Mouse (Mus musculus) intestine, embryonic 16.5 days (tissue): Measurements from ENCODE around the gene Camkk2. TPM values are rescaled to one million over a fixed set of nuclear protein-coding genes. Genes with fewer than 3 reads are reported as not detected.
A peak's percentile ranks its signal among the peaks of the same experiment; 100 is the strongest.

ENCODE experiments used
- ATAC-seq: fragments of 200-750 bp; cut with Nextera tagmentation; 2 replicates; pipeline ENCODE4 v1.8.0; 2017; ENCODE audit warnings: moderate TSS enrichment, moderate library complexity
- H3K27ac ChIP-seq: fragments of 300-500 bp; sonication (generic); 2 replicates; pipeline ENCODE4 v1.5.1; 2014; ENCODE audit warnings: mild to moderate bottlenecking, low read length
- H3K27me3 ChIP-seq: fragments of 300-500 bp; sonication (generic); replicated peaks from 2 replicates; pipeline ENCODE4 v1.6.1; 2014; ENCODE audit warnings: low read length, control low read depth, mixed read lengths; ENCODE audit not compliant: control insufficient read depth, insufficient read depth
- H3K36me3 ChIP-seq: fragments of 300-500 bp; sonication (generic); 2 replicates; pipeline ENCODE4 v1.6.1; 2014; ENCODE audit warnings: low read length, control low read depth; ENCODE audit not compliant: control insufficient read depth, insufficient read depth
- H3K4me1 ChIP-seq: fragments of 300-500 bp; sonication (generic); 2 replicates; pipeline ENCODE4 v1.6.1; 2014; ENCODE audit warnings: low read length, control low read depth, mixed read lengths; ENCODE audit not compliant: control insufficient read depth, insufficient read depth
- H3K4me2 ChIP-seq: fragments of 300-500 bp; sonication (generic); 2 replicates; pipeline ENCODE4 v1.6.1; 2014; ENCODE audit warnings: low read depth, low read length, control low read depth
- H3K4me3 ChIP-seq: fragments of 300-500 bp; sonication (generic); 2 replicates; pipeline ENCODE4 v1.5.1; 2014; ENCODE audit warnings: mild to moderate bottlenecking, low read length
- H3K9ac ChIP-seq: fragments of 300-500 bp; sonication (generic); 2 replicates; pipeline ENCODE4 v1.6.1; 2014; ENCODE audit warnings: low read depth, low read length
- H3K9me3 ChIP-seq: fragments of 300-500 bp; sonication (generic); 2 replicates; pipeline ENCODE4 v1.6.1; 2016; ENCODE audit warnings: low read length, control low read depth; ENCODE audit not compliant: control insufficient read depth
- WGBS: fragments of 180-500 bp; shearing (Covaris S2); extraction: QIAGEN DNeasy Blood & Tissue Kit; methylation state at CpG from one replicate; pipeline ENCODE4 v1.1.7; 2014; 5-methylcytosine and 5-hydroxymethylcytosine counted together
- polyA plus RNA-seq: library from polyadenylated mRNA; unstranded; fragments of >200 nt; fragmentation: Nextera tagmentation; extraction: Ambion mirVana; gene quantifications from 2 replicates; pipeline ENCODE4 v1.2.1, GENCODE M21; 2015

Gene Camkk2
- 15.0 and 17.1 TPM in 2 replicates for polyA plus RNA-seq

- peak; percentile 82 for ATAC-seq
- no peaks in the 10 kb centered on the region for H3K9me3 ChIP-seq
- H3K27ac ChIP-seq, result peak within 1 kb of the TSS; percentile 57
- no peaks in the 10 kb centered on the region for H3K36me3 ChIP-seq
- H3K4me2 ChIP-seq, result peak within 1 kb of the TSS; percentile 93
- no peaks in the 10 kb centered on the region for H3K27me3 ChIP-seq
- WGBS, result 1% methylated on average over 62 of the region's 63 CpGs
- H3K4me3 ChIP-seq, result peak within 1 kb of the TSS; percentile 85
- peaks cover 10% of the 10 kb centered on the region; the same call in 1 of the 2 replicates for H3K4me1 ChIP-seq
- H3K9ac ChIP-seq, result peak within 1 kb of the TSS; percentile 89
Measured at GRCm38 (mm10) chr5:122779277-122779834, at the start of gene Camkk2. Gene Camkk2, minus strand, starts transcription at chr5:122779409.

- Histone ChIP-seq H3K9me3 (no peaks in the 10 kb centered on the region), H3K4me1 (peaks cover 2% of the 10 kb centered on the region), H3K4me3 (no peak overlapping the region), H3K4me2 (no peak overlapping the region), H3K27ac (no peak overlapping the region), H3K9ac (no peak overlapping the region), H3K36me3 (no peaks in the 10 kb centered on the region), H3K27me3 (no peaks in the 10 kb centered on the region)
- no peak for ATAC-seq
- 80% methylated on average over 8 of the region's 8 CpGs for WGBS
Measured at GRCm38 (mm10) chr5:122825099-122825498, 45.9 kb upstream of the Camkk2 start.

GRCm38 (mm10) chr5:122824450-122824849, 45.2 kb upstream of the Camkk2 start:
- H3K9ac ChIP-seq, result no peak overlapping the region
- no peaks in the 10 kb centered on the region for H3K36me3 ChIP-seq
- ATAC-seq, result no peak
- no peak overlapping the region for H3K27ac ChIP-seq
- H3K4me1 ChIP-seq, result peaks cover 7% of the 10 kb centered on the region
- H3K27me3 ChIP-seq, result no peaks in the 10 kb centered on the region
- no peak overlapping the region for H3K4me3 ChIP-seq
- WGBS, result 72% methylated on average over 6 of the region's 6 CpGs
- H3K4me2 ChIP-seq, result no peak overlapping the region
- no peaks in the 10 kb centered on the region for H3K9me3 ChIP-seq

- no peaks in the 10 kb centered on the region for H3K9me3 ChIP-seq
- H3K27me3 ChIP-seq, result no peaks in the 10 kb centered on the region
- H3K36me3 ChIP-seq, result no peaks in the 10 kb centered on the region
- no peak overlapping the region for H3K4me2 ChIP-seq
- H3K4me1 ChIP-seq, result peaks cover 10% of the 10 kb centered on the region
- H3K9ac ChIP-seq, result no peak overlapping the region
- ATAC-seq, result no peak
- WGBS, result 85% methylated on average over 1 of the region's 1 CpGs
- H3K4me3 ChIP-seq, result no peak overlapping the region
- no peak overlapping the region for H3K27ac ChIP-seq
Measured at GRCm38 (mm10) chr5:122823976-122824375, 44.8 kb upstream of the Camkk2 start.

GRCm38 (mm10) chr5:122822441-122822840, 43.2 kb upstream of the Camkk2 start:
- peaks cover 10% of the 10 kb centered on the region for H3K4me1 ChIP-seq
- no peaks in the 10 kb centered on the region for H3K9me3 ChIP-seq
- WGBS, result 93% methylated on average over 4 of the region's 4 CpGs
- no peak overlapping the region for H3K27ac ChIP-seq
- no peak overlapping the region for H3K4me2 ChIP-seq
- no peak for ATAC-seq
- H3K4me3 ChIP-seq, result no peak overlapping the region
- H3K27me3 ChIP-seq, result no peaks in the 10 kb centered on the region
- H3K36me3 ChIP-seq, result peaks cover 13% of the 10 kb centered on the region
- no peak overlapping the region for H3K9ac ChIP-seq

- Histone ChIP-seq H3K4me3 (peak overlapping the region; percentile 85), H3K9ac (peak overlapping the region; percentile 60), H3K36me3 (peaks cover 20% of the 10 kb centered on the region), H3K27ac (peak overlapping the region; percentile 73), H3K9me3 (no peaks in the 10 kb centered on the region), H3K27me3 (no peaks in the 10 kb centered on the region), H3K4me1 (peaks cover 10% of the 10 kb centered on the region), H3K4me2 (peak overlapping the region; percentile 41)
- peak; percentile 57 for ATAC-seq
- WGBS, result under 1% methylated on average over 10 of the region's 10 CpGs
Measured at GRCm38 (mm10) chr5:122821524-122821885, 42.3 kb upstream of the Camkk2 start.

GRCm38 (mm10) chr5:122820777-122821523, 41.7 kb upstream of the Camkk2 start, which contains the start of gene Anapc5:
Gene Anapc5, minus strand, starts transcription at chr5:122821339.
- Histone ChIP-seq H3K27me3 (no peaks in the 10 kb centered on the region), H3K36me3 (peaks cover 22% of the 10 kb centered on the region), H3K4me1 (peaks cover 10% of the 10 kb centered on the region), H3K9ac (peak within 1 kb of the TSS; percentile 88), H3K9me3 (no peaks in the 10 kb centered on the region), H3K4me2 (peak within 1 kb of the TSS; percentile 62), H3K4me3 (peak within 1 kb of the TSS; percentile 85), H3K27ac (peak within 1 kb of the TSS; percentile 98)
- ATAC-seq, result peak; percentile 99
- WGBS, result 0% methylated on average over 55 of the region's 55 CpGs

GRCm38 (mm10) chr5:122812699-122813098, 33.5 kb upstream of the Camkk2 start:
- Histone ChIP-seq H3K4me2 (no peak overlapping the region), H3K36me3 (peaks cover 44% of the 10 kb centered on the region)
- 78% methylated on average over 3 of the region's 3 CpGs for WGBS

GRCm38 (mm10) chr5:122811364-122812079, 32.3 kb upstream of the Camkk2 start:
- no peak for ATAC-seq
- 95% methylated on average over 9 of the region's 9 CpGs for WGBS

More at GRCm38 (mm10) chr5:122812699-122813098, 33.5 kb upstream of the Camkk2 start:
- ATAC-seq, result no peak
- no peak overlapping the region for H3K27ac ChIP-seq
- no peaks in the 10 kb centered on the region for H3K9me3 ChIP-seq
- H3K4me3 ChIP-seq, result no peak overlapping the region
- H3K9ac ChIP-seq, result no peak overlapping the region
- H3K27me3 ChIP-seq, result no peaks in the 10 kb centered on the region
- no peaks in the 10 kb centered on the region for H3K4me1 ChIP-seq

More at GRCm38 (mm10) chr5:122811364-122812079, 32.3 kb upstream of the Camkk2 start:
- Histone ChIP-seq H3K9ac (no peak overlapping the region), H3K27me3 (no peaks in the 10 kb centered on the region), H3K4me3 (no peak overlapping the region), H3K9me3 (no peaks in the 10 kb centered on the region), H3K36me3 (peaks cover 34% of the 10 kb centered on the region), H3K27ac (no peak overlapping the region), H3K4me1 (no peaks in the 10 kb centered on the region), H3K4me2 (no peak overlapping the region)
